Mouse (Mus musculus) bone marrow, adult 2 months (tissue): ENCODE data around the gene Dhx30. TPM values are rescaled to one million over a fixed set of nuclear protein-coding genes. Genes with fewer than 3 reads are reported as not detected.

Experiments
- H3K27ac ChIP-seq: fragments of 200-500 bp; 2 replicates; pipeline ENCODE4 v1.5.1; 2012; ENCODE audit warnings: low read depth, mild to moderate bottlenecking, control low read depth, inconsistent platforms, low read length; ENCODE audit not compliant: control insufficient read depth, poor library complexity, insufficient read depth
- H3K4me1 ChIP-seq: fragments of 200-500 bp; 2 replicates; pipeline ENCODE4 v1.6.1; 2011; ENCODE audit warnings: low read length; ENCODE audit not compliant: control insufficient read depth, insufficient read depth
- H3K4me3 ChIP-seq: fragments of 200-500 bp; replicated peaks from 2 replicates; pipeline ENCODE3; 2011; ENCODE audit warnings: mild to moderate bottlenecking, low read depth, low read length, control low read depth; ENCODE audit not compliant: control insufficient read depth
- CTCF ChIP-seq: fragments of 200-500 bp; IDR thresholded peaks from 2 replicates; pipeline ENCODE4 v1.5.1; 2011; ENCODE audit warnings: low read length, control low read depth; ENCODE audit not compliant: control insufficient read depth, insufficient read depth
- POLR2A ChIP-seq: fragments of 200-500 bp; IDR thresholded peaks from 2 replicates; pipeline ENCODE4 v1.6.1; 2011; ENCODE audit warnings: low read depth, mild to moderate bottlenecking, control low read depth, low read length, borderline replicate concordance; ENCODE audit not compliant: control insufficient read depth
- WGBS: fragments of 180-500 bp; shearing (Covaris S2); methylation state at CpG from one replicate; pipeline ENCODE4 v1.1.7; 2018; 5-methylcytosine and 5-hydroxymethylcytosine counted together
- polyA plus RNA-seq: library from polyadenylated mRNA; stranded (reverse); fragments of >200 nt; gene quantifications from 2 replicates; pipeline ENCODE4 v1.2.4, GENCODE M21; 2011; ENCODE audit warnings: low replicate concordance; ENCODE audit not compliant: missing spikeins, insufficient read depth, insufficient read length

The Dhx30 gene
- polyA plus RNA-seq, 1 experiment, result 70.2 TPM

DNA sequence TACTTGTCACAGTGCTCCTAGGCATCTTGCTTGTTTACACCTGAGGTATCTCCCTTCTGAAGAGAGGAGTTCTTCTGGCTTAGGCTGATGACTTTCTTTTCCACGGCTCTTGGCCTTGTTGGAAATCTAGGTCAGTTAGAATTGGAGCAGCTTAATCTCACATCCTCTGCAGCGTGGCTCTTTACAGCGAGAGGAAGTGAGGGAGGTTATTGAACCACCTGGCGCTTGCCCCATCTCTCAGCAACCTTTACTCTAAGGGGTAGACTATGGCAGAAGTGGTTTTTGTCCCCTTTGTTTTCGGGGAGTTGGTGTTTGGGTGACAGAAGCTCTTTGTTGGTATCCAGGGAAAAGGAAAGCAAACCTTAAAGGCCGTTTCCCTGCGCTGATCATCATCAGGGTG, 55.2 kb downstream of the Dhx30 start:
- H3K4me3 ChIP-seq, result no peak overlapping the region
- H3K27ac ChIP-seq, result no peak overlapping the region
- 69% methylated on average over 7 of the region's 7 CpGs for WGBS
- TF ChIP-seq POLR2A, result no peak
- TF ChIP-seq CTCF, result no peak
- no peaks in the 10 kb centered on the region for H3K4me1 ChIP-seq

DNA sequence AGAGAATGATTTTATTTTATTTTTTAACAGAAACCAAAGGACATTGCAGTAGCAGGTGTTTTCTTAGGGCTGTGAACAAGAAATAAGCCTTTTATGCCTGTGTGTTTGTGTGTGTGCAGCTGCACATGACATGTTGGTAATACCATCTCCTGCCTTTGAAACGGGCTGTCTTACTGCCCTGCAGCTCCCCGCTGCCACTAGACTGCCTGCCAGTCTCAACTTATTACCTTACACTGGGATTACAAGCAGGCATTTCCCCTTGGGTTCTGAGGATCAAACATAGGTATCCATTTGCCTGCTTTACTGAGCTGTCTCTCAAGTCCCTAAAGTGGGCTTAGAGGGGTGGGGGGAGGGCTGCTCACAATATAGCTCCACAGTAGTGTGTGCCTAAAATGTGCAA, 56.9 kb downstream of the Dhx30 start:
- Histone ChIP-seq H3K4me1 (no peaks in the 10 kb centered on the region), H3K27ac (no peak overlapping the region), H3K4me3 (no peak overlapping the region)
- 71% methylated on average over 2 of the region's 2 CpGs for WGBS
- no peak for TF ChIP-seq POLR2A
- no peak for TF ChIP-seq CTCF

DNA sequence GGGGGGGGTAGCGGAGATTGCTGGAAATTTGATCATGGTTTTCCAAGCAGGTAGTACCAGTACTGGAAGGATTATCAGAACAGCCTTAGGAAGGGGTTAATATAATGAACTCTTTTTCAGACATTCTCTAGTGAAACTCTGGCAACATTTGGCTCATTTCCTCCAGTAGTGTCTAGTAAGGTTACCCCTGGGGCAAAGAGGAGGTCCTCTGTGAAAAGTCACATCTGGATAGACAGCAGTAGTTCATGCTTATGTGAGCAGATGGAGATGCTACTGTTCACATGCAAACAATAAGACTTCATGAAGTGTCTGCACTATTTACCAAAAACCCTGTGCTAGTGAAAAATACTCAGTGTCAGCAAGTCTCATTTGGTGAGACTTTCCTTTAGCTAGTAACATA, 60.4 kb downstream of the Dhx30 start:
- no peak for TF ChIP-seq CTCF
- TF ChIP-seq POLR2A, result no peak
- 79% methylated on average over 1 of the region's 1 CpGs for WGBS
- Histone ChIP-seq H3K27ac (no peak overlapping the region), H3K4me3 (no peak overlapping the region), H3K4me1 (no peaks in the 10 kb centered on the region)

DNA sequence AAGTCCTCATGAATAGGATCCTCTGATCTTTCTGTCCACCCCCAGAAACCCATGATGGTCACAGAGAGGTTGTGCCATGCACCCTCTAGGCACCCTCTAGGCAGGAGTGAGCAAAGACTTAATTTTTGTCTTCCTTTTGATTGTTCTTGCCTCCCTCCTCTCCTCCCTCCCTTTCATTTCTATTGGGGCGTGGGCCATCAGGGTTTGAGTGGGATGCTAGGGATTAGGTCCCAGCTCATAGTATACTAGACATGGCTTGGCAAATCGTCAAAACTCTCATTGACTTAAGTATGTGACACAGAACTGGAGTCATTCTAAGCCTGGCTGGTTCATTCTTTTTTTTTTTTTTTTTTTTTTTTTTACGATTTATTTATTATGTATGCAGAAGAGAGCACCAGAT, 62.8 kb downstream of the Dhx30 start:
- Histone ChIP-seq H3K4me1 (no peaks in the 10 kb centered on the region), H3K4me3 (no peak overlapping the region), H3K27ac (no peak overlapping the region)
- TF ChIP-seq POLR2A (no peak), CTCF (no peak)
- WGBS, result 63% methylated on average over 3 of the region's 3 CpGs

DNA sequence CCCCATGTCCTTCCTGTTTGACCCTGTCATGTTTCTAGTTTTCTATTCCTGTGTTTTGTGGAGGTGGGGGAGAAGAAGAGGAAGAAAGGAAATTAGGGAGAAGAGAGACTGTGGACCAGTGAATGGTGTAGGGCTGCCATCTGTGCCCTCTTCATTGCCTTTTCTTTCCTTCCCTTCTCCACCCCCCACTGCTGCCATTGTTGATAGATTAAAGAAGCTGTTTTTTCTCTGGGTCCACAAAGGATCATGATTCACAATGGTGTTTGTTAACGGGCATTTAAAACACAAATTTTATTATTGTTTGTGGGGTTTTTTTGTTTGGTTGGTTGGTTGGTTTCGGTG, 63.6 kb downstream of the Dhx30 start:
- TF ChIP-seq CTCF, result no peak
- TF ChIP-seq POLR2A, result no peak
- 87% methylated on average over 2 of the region's 2 CpGs for WGBS

DNA sequence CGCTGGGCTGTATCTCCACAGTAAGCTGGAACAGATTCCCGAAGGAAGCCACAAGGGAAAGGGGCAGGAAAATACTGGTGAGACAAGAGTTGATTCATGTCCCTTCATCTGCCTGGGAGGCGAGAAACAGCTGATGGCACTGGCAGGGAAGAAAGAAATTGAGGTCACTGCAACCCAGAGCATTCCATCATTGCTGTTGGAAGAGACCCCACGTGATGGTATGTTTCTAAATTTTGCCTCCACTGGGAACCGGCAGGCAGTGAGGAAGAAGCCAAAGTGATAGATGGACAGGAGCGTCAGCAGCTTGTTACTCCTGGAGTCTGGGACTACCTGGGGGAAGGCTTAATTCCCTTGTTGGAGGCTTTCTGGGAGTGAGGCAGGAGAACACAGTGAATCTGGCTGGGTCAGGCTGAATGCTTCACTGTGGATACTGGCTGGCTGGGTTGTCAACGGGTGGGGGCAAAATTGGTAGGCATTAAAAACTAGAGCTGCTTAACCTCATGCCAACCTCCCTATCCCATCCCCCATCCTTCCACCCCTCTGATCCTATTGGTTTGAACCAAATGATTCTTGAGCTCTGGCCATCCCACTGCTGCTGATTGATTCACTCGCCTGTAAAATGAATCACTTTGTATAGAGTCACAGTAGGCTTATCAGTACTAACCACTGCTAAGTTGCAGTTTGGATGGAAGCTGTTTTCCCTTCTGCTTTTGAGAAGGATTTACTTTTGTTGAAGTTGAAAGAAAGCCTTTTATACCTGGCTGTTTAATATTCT, 64.1 kb downstream of the Dhx30 start:
- no peak overlapping the region for H3K27ac ChIP-seq
- no peak for TF ChIP-seq POLR2A
- TF ChIP-seq CTCF, result no peak
- no peak overlapping the region for H3K4me3 ChIP-seq
- WGBS, result 81% methylated on average over 8 of the region's 8 CpGs
- H3K4me1 ChIP-seq, result no peaks in the 10 kb centered on the region

More for the DNA sequence above, 63.6 kb downstream of the Dhx30 start:
- H3K4me1 ChIP-seq, result no peaks in the 10 kb centered on the region
- no peak overlapping the region for H3K27ac ChIP-seq
- H3K4me3 ChIP-seq, result no peak overlapping the region

DNA sequence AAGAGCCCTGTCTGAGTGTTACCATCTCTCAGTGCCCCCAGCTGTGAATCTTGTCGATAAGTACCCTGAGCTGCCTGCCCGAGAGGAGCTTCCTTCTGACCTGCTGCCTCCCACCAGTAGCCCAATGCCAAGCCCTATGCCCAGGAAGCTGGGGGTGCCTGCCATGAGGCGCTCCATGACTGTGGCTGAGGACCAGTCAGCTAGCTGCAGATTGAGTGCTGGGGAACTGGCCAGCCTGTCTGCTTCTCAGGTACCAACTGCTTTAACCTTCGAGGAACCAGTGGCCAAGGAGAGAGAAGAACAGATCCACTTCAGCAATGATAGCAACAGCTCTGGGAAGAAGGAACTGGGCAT, 64.7 kb downstream of the Dhx30 start:
- TF ChIP-seq POLR2A, result no peak
- TF ChIP-seq CTCF, result no peak
- 86% methylated on average over 4 of the region's 4 CpGs for WGBS
- Histone ChIP-seq H3K27ac (no peak overlapping the region), H3K4me1 (no peaks in the 10 kb centered on the region), H3K4me3 (no peak overlapping the region)

DNA sequence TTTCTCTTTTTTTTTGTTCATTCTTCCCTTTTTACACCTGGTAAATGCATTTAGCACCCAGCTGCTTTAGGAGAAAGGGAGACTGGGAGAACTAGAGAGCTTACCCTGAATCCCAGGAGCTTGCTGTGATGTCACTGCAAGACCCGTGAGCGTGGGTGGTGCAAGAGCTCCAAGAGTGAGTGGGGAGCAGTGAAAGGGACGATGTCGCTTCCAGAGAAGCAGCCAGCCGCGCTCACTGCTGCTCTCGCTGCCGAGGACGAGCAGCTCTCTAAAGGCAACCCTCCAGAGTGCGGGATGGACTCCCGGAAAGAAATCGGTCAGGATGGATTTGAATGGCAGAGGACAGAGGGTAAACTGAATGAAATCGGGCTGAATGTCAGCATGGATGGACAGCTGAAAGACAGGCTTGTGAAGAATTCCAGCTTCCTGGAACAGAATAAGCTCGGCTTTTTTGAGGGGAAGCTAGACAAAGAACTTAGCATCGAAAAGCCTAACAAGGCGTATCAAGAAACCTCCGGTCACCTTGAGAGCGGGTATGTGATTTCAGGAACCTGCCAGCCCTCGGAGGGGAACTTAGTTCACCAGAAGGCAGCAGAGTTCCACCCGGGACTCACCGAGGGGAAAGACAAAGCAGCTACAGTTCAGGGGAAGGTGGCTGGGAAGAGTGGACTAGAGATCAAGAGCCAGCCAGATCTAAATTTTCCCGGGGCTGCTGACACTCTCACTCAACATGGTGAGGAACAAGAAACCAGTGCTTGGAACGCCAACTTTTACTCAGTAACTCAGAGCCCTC, 65.6 kb downstream of the Dhx30 start:
- no peak overlapping the region for H3K27ac ChIP-seq
- no peaks in the 10 kb centered on the region for H3K4me1 ChIP-seq
- no peak for TF ChIP-seq CTCF
- no peak for TF ChIP-seq POLR2A
- 86% methylated on average over 23 of the region's 23 CpGs for WGBS
- H3K4me3 ChIP-seq, result no peak overlapping the region
